Mouse (Mus musculus) heart, adult 2 months (tissue): ENCODE data around the gene Ndufb6. TPM values are rescaled to one million over a fixed set of nuclear protein-coding genes. Genes with fewer than 3 reads are reported as not detected.
A peak's percentile ranks its signal among the peaks of the same experiment; 100 is the strongest.

Experiments used
- DNase-seq, 2 experiments: peaks; one replicate each; pipeline ENCODE4 v3.0.0; 2021
- H3K27ac ChIP-seq: fragments of 200-600 bp; 2 replicates; pipeline ENCODE4 v1.8.1; 2022
- H3K27me3 ChIP-seq: fragments of 200-500 bp; 2 replicates; pipeline ENCODE4 v1.6.1; 2012; ENCODE audit warnings: mild to moderate bottlenecking, low read length, inconsistent platforms, mixed read lengths; ENCODE audit not compliant: control insufficient read depth, insufficient read depth
- H3K36me3 ChIP-seq: fragments of 200-500 bp; 2 replicates; pipeline ENCODE4 v1.6.1; 2012; ENCODE audit warnings: low read length, inconsistent platforms; ENCODE audit not compliant: control insufficient read depth, insufficient read depth
- H3K4me1 ChIP-seq: fragments of 200-500 bp; 2 replicates; pipeline ENCODE4 v1.6.1; 2011; ENCODE audit warnings: low read length; ENCODE audit not compliant: control insufficient read depth, insufficient read depth
- H3K4me3 ChIP-seq: fragments of 200-600 bp; 2 replicates; pipeline ENCODE4 v1.8.1; 2022
- H3K79me2 ChIP-seq: fragments of 200-500 bp; replicated peaks from 2 replicates; pipeline ENCODE4 v1.6.1; 2012; ENCODE audit warnings: mild to moderate bottlenecking, inconsistent platforms, low read length, moderate library complexity, mixed read lengths; ENCODE audit not compliant: control insufficient read depth, insufficient read depth
- H3K9ac ChIP-seq: fragments of 200-500 bp; 2 replicates; pipeline ENCODE4 v1.6.1; 2012; ENCODE audit warnings: low read depth, mild to moderate bottlenecking, control low read depth, inconsistent platforms, low read length, mixed read lengths
- CTCF ChIP-seq: fragments of 200-600 bp; IDR thresholded peaks from 2 replicates; pipeline ENCODE4 v1.8.1; 2022; ENCODE audit warnings: antibody characterized with exemption, mild to moderate bottlenecking, moderate library complexity
- EP300 ChIP-seq: fragments of 200-500 bp; IDR thresholded peaks from 2 replicates; pipeline ENCODE4 v1.6.1; 2011; ENCODE audit warnings: low read depth, low read length, control low read depth; ENCODE audit not compliant: insufficient read depth
- POLR2A ChIP-seq: fragments of 200-500 bp; IDR thresholded peaks from 2 replicates; pipeline ENCODE4 v1.6.1; 2011; ENCODE audit warnings: mild to moderate bottlenecking, low read depth, low read length, control low read depth; ENCODE audit not compliant: insufficient read depth
- WGBS: fragments of 180-500 bp; shearing (Covaris S2); methylation state at CpG from one replicate; pipeline ENCODE4 v1.1.7; 2018; 5-methylcytosine and 5-hydroxymethylcytosine counted together
- intact Hi-C: fragments of 180-260 bp; cut with DNase I; formaldehyde crosslinking; loops from one replicate; pipeline ENCODE4 v1.15.1; 2025
- polyA plus RNA-seq: library from polyadenylated mRNA; depleted of rRNA; stranded (reverse); fragments of >200 nt; gene quantifications from 2 replicates; pipeline ENCODE4 v1.2.3, GENCODE M21; 2012
- total RNA-seq, 2 experiments: library from RNA; stranded (reverse); gene quantifications; 2 replicates each; pipeline ENCODE4 v1.2.3; 2021

Gene Ndufb6
- total and polyA plus RNA-seq, 3 experiments = 320 to 533 (median 435) TPM

DNA sequence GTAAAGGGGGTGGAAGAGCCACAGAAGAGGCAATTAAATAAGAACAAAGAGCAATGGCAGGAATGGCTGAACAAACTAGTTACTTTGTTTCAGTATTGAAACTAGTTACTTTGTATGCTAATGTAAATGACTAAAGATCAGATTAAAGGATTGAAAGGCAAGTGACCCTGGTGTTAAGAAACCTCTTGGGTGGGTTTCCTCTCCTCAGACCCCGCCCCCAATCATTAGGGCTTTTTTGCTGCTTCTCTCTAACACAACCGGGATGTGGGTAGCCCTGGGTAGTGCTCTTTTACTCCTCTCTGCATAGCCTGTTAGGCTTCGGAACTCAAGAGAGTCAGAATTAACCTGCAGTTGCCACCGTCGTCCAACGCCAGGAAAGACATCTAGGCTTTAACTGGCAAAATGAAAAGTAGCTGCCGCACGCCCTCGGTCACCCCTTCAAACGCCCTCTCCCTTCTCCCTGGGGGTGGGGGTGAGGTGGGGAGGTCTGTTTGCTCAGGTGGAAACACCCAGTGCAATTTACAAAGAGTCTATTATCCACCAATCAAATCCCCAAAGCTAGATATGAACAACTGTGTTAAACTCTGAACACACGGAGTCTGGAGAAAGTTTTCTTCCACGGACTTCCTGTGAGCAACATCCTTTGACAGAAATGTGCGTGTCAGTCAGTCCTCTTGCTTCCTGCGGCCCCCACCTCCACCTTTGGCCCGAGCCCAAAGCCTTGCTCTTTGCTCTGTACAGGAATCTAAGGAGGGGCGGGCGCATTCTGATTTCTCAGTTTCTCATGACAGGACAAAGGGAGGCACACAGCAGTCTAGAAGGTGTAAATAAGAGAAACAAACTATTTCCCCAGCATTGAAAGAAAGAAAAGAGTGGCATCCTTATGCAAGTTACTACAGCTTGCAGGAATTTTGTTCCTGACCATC lies 40.5 kb downstream of the Ndufb6 start:
- WGBS = 1% methylated on average over 17 of the region's 17 CpGs
- intact Hi-C loops = loop anchor here (2.0 kb wide), 1 partner anchor 30 kb away; the partner anchor contains the start of genes Smim27 and Topors
- TF ChIP-seq POLR2A (no peak), EP300 (no peak), CTCF (no peak)

GRCm38 (mm10) chr4:40236829-40237228 lies 42.4 kb downstream of the Ndufb6 start:
- Histone ChIP-seq H3K9ac (no peak overlapping the region), H3K4me1 (peaks cover 3% of the 10 kb centered on the region), H3K4me3 (no peak overlapping the region), H3K27me3 (no peaks in the 10 kb centered on the region), H3K27ac (no peak overlapping the region), H3K36me3 (no peaks in the 10 kb centered on the region; the same call in 1 of the 2 replicates), H3K79me2 (no peaks in the 10 kb centered on the region)
- 69% methylated on average over 4 of the region's 4 CpGs for WGBS
- TF ChIP-seq CTCF (no peak), POLR2A (no peak), EP300 (no peak)
- intact Hi-C loops = no loop called here
- no peak for DNase-seq

More for the DNA sequence above, 40.5 kb downstream of the Ndufb6 start:
- Histone ChIP-seq H3K4me3 (peak overlapping the region; percentile 60), H3K36me3 (no peaks in the 10 kb centered on the region; the same call in 1 of the 2 replicates), H3K9ac (peak overlapping the region; percentile 81), H3K27ac (peak overlapping the region; percentile 89), H3K27me3 (no peaks in the 10 kb centered on the region), H3K4me1 (peaks cover 3% of the 10 kb centered on the region), H3K79me2 (no peaks in the 10 kb centered on the region)
- DNase-seq = peak; percentile 74 to 78

GRCm38 (mm10) chr4:40234256-40234655 lies 45.0 kb downstream of the Ndufb6 start:
- no peaks in the 10 kb centered on the region for H3K4me1 ChIP-seq
- H3K27ac ChIP-seq = no peak overlapping the region
- TF ChIP-seq CTCF (no peak), EP300 (no peak), POLR2A (no peak)
- DNase-seq = no peak
- no peak overlapping the region for H3K9ac ChIP-seq
- H3K36me3 ChIP-seq = no peaks in the 10 kb centered on the region; the same call in 1 of the 2 replicates
- H3K79me2 ChIP-seq = no peaks in the 10 kb centered on the region
- H3K27me3 ChIP-seq = no peaks in the 10 kb centered on the region
- 85% methylated on average over 6 of the region's 6 CpGs for WGBS
- H3K4me3 ChIP-seq = no peak overlapping the region
- intact Hi-C loops = no loop called here

DNA sequence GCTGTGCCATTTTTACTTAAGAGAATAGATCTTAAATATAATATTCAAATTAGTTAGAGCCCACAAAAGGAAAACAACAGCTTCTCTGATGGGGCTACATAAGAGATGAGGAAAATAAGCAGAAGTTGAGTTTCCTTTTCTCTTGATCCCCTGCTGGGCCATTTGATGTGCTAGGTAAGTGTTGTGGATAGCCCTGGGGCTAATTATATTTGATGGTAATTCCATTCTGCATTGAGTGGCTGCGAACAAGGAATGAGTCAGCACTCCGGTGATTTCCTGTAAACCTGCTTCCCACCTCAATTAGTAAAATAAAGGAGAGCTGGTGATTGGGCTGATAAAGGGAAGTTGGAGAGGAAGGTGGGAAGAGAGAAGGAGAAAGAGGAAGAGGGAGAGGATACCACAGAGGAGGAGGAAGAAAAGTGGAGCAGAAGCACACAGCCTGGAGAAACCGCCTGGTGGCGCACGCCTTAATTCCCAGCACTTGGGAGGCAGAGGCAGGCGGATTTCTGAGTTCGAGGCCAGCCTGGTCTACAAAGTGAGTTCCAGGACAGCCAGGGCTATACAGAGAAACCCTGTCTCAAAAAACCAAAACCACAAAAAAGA lies 46.1 kb downstream of the Ndufb6 start:
- TF ChIP-seq EP300 (no peak), POLR2A (no peak)
- H3K36me3 ChIP-seq = no peaks in the 10 kb centered on the region; the same call in 1 of the 2 replicates
- 82% methylated on average over 7 of the region's 7 CpGs for WGBS
- H3K9ac ChIP-seq = no peak overlapping the region
- H3K4me3 ChIP-seq = no peak overlapping the region
- H3K79me2 ChIP-seq = no peaks in the 10 kb centered on the region
- intact Hi-C loops = no loop called here
- no peak overlapping the region for H3K27ac ChIP-seq
- no peaks in the 10 kb centered on the region for H3K27me3 ChIP-seq
- no peaks in the 10 kb centered on the region for H3K4me1 ChIP-seq
- no peak for DNase-seq

DNA sequence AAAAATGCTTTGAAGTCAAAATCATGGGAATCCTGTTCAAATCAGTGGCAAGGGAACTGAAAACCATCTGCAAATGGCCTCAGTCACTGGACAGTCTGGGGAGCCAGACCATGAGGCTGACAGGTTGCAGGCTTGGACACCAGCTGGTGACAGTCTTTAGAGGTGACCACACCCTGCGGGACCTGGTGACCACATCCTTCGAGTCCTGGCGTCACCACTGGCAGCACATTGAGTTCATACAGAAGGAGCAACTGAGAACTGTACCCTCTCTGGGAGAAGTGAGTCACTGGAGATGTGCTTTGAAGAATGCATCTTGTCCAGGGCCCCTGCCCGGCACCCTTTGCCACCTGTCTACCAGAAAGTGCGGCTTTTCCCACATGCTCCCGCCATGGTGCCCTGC lies 49.5 kb downstream of the Ndufb6 start:
- intact Hi-C loops = no loop called here
- DNase-seq = no peak
- no peak for TF ChIP-seq CTCF
- no peak for TF ChIP-seq EP300
- Histone ChIP-seq H3K4me1 (no peaks in the 10 kb centered on the region), H3K27ac (no peak overlapping the region), H3K36me3 (no peaks in the 10 kb centered on the region), H3K27me3 (no peaks in the 10 kb centered on the region), H3K79me2 (no peaks in the 10 kb centered on the region), H3K9ac (no peak overlapping the region), H3K4me3 (no peak overlapping the region)
- 85% methylated on average over 6 of the region's 6 CpGs for WGBS

DNA sequence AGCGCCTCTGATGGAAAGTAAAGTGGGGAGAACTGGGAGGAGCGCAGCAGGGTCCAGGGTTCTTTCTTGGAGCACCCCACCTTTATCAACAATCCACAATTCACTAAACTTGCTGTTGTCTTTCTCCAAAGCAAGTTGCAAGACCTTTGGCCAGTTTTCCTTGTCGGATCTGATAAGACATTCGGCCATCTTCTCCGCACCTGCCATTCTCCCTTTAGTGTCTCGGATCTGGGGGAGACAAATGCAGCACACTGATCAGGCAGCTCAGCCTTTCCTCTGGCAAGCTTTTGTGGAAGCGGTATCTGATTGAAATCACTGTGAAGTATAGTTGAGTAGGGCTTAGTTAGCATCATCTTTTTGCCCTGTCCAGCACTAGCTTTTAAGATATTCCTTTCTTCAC lies 51.3 kb downstream of the Ndufb6 start:
- WGBS = 94% methylated on average over 7 of the region's 7 CpGs
- Histone ChIP-seq H3K79me2 (no peaks in the 10 kb centered on the region), H3K4me1 (no peaks in the 10 kb centered on the region), H3K9ac (no peak overlapping the region), H3K36me3 (no peaks in the 10 kb centered on the region), H3K4me3 (no peak overlapping the region), H3K27ac (no peak overlapping the region), H3K27me3 (no peaks in the 10 kb centered on the region)
- intact Hi-C loops = no loop called here
- no peak for DNase-seq
- TF ChIP-seq CTCF (no peak), POLR2A (no peak), EP300 (no peak)
